Mouse (Mus musculus) midbrain, embryonic 11.5 days (tissue): Measurements from ENCODE around the gene Smtnl1. TPM values are rescaled to one million over a fixed set of nuclear protein-coding genes. Genes with fewer than 3 reads are reported as not detected.
A peak's percentile ranks its signal among the peaks of the same experiment; 100 is the strongest.

Experiments used
- ATAC-seq: fragments of 200-750 bp; cut with Nextera tagmentation; 2 replicates; pipeline ENCODE4 v1.8.0; 2017; ENCODE audit warnings: moderate TSS enrichment, moderate library complexity; ENCODE audit not compliant: low FRiP score
- DNase-seq: peaks from one replicate; pipeline ENCODE4 v3.0.0; 2015; ENCODE audit warnings: low spot score; ENCODE audit errors: missing footprints
- H3K27ac ChIP-seq: fragments of 300-500 bp; sonication (generic); 2 replicates; pipeline ENCODE4 v1.5.1; 2014; ENCODE audit warnings: low read depth, low read length
- H3K27me3 ChIP-seq: fragments of 300-500 bp; sonication (generic); 2 replicates; pipeline ENCODE4 v1.6.1; 2014; ENCODE audit warnings: mild to moderate bottlenecking, low read length, moderate library complexity, mixed read lengths; ENCODE audit not compliant: control insufficient read depth, insufficient read depth
- H3K36me3 ChIP-seq: fragments of 300-500 bp; sonication (generic); 2 replicates; pipeline ENCODE4 v1.6.1; 2014; ENCODE audit warnings: mild to moderate bottlenecking, low read length, moderate library complexity, mixed read lengths; ENCODE audit not compliant: control insufficient read depth, insufficient read depth
- H3K4me1 ChIP-seq: fragments of 300-500 bp; sonication (generic); 2 replicates; pipeline ENCODE4 v1.6.1; 2014; ENCODE audit warnings: low read length; ENCODE audit not compliant: control insufficient read depth, insufficient read depth
- H3K4me2 ChIP-seq: fragments of 300-500 bp; sonication (generic); 2 replicates; pipeline ENCODE4 v1.6.1; 2014; ENCODE audit warnings: mild to moderate bottlenecking, moderate library complexity
- H3K4me3 ChIP-seq: fragments of 300-500 bp; sonication (generic); 2 replicates; pipeline ENCODE4 v1.5.1; 2014; ENCODE audit warnings: low read depth, low read length
- H3K9ac ChIP-seq: fragments of 300-500 bp; sonication (generic); 2 replicates; pipeline ENCODE4 v1.6.1; 2014; ENCODE audit warnings: low read length
- H3K9me3 ChIP-seq: fragments of 300-500 bp; sonication (generic); 2 replicates; pipeline ENCODE4 v1.6.1; 2016; ENCODE audit warnings: low read length; ENCODE audit not compliant: control insufficient read depth
- WGBS: fragments of 180-500 bp; shearing (Covaris S2); extraction: QIAGEN DNeasy Blood & Tissue Kit; methylation state at CpG from one replicate; pipeline ENCODE4 v1.1.7; 2014; 5-methylcytosine and 5-hydroxymethylcytosine counted together
- polyA plus RNA-seq: library from polyadenylated mRNA; unstranded; fragments of >200 nt; fragmentation: Nextera tagmentation; extraction: Ambion mirVana; gene quantifications from 2 replicates; pipeline ENCODE4 v1.2.1, GENCODE M21; 2014

The Smtnl1 gene
- polyA plus RNA-seq = 0.15 TPM in 1 of 2 replicates, not detected in the other

DNA sequence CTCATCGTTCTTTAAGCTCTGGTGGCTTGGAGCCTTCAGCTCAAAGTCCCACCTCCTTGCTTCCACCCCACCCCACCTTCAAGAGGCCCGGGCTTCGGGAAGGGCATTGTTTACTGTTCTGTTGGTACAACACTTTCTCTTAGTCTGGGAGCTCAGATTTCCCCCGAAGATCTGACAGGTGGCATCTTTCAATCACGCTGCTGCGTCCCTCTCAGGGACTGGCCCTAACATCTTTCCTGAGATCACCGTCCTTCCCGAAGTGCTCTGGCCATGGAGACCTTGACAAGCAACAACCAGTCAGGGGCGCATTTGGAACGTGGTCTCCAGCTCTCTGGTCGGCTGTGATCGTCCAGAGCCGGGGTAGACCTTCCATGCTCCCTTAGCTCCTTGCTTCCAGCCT lies at the start of gene Smtnl1:
Gene Smtnl1 (minus strand): TSS at position 101 of the 400 bp plus-strand sequence.
- DNase-seq = peak; percentile 21
- 71% methylated on average over 13 of the region's 13 CpGs for WGBS

DNA sequence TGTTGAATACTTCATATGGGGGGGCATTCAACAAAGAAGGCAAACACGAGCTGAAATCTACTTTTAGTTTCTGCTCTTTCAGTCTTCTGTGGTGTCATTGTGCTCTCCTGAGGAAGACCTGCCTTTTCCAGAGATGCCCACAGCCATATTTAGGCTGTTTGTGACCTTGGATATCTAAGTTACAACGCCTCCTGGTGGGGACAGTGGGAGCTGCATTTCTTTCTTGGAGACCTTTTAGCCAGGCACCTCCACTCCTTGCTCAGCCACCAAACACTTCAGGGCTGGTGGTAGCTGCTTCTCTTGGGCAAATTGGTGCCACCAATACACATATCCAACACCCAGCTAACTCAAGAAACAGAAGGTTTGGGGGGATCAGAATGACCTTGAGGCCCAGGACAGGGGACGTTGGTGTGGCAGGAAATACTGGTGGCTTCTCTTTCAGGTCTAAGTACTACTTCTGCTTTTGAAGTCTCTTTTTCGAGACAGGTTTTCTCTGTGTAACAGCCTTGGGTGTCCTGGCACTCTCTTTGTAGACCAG lies 48.2 kb upstream of the Smtnl1 start:
- Histone ChIP-seq H3K27me3 (peaks cover 57% of the 10 kb centered on the region), H3K4me2 (no peak overlapping the region), H3K4me1 (peaks cover 15% of the 10 kb centered on the region), H3K9ac (no peak overlapping the region), H3K27ac (no peak overlapping the region), H3K9me3 (no peaks in the 10 kb centered on the region), H3K4me3 (no peak overlapping the region), H3K36me3 (no peaks in the 10 kb centered on the region)
- no peak for DNase-seq
- 70% methylated on average over 4 of the region's 4 CpGs for WGBS
- no peak for ATAC-seq

More for the DNA sequence above, at the start of gene Smtnl1:
- H3K9ac ChIP-seq = no peak within 1 kb of the TSS
- H3K36me3 ChIP-seq = no peaks in the 10 kb centered on the region
- H3K4me1 ChIP-seq = peaks cover 2% of the 10 kb centered on the region; the same call in 1 of the 2 replicates
- ATAC-seq = no peak
- H3K27ac ChIP-seq = no peak within 1 kb of the TSS
- no peaks in the 10 kb centered on the region for H3K9me3 ChIP-seq
- H3K4me3 ChIP-seq = no peak within 1 kb of the TSS
- no peak within 1 kb of the TSS for H3K4me2 ChIP-seq
- no peaks in the 10 kb centered on the region for H3K27me3 ChIP-seq

DNA sequence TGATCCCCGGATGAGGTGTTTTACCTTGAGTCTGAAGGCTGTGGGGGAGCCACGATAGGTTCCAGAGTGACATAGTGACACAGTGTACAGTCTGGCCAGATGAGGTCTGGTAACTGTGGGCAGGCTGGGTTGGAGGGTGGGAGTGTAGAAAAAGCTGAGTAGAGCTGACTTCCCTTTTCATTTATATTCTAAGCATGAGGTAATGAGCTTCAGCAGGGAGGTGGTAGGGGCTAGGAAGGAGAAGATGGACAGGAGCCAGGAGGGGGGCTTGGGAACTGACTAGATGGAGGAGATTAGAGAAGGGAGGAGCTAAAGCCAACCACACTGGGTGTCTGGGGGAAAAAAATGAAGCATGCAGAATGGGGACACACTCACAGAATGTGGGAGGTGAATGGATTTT lies 46.5 kb upstream of the Smtnl1 start:
- 79% methylated on average over 2 of the region's 2 CpGs for WGBS
- Histone ChIP-seq H3K9ac (no peak overlapping the region), H3K27me3 (peaks cover 52% of the 10 kb centered on the region), H3K4me2 (no peak overlapping the region), H3K27ac (no peak overlapping the region), H3K36me3 (no peaks in the 10 kb centered on the region), H3K4me3 (no peak overlapping the region), H3K9me3 (no peaks in the 10 kb centered on the region), H3K4me1 (peaks cover 16% of the 10 kb centered on the region)
- DNase-seq (no peak), ATAC-seq (no peak)

DNA sequence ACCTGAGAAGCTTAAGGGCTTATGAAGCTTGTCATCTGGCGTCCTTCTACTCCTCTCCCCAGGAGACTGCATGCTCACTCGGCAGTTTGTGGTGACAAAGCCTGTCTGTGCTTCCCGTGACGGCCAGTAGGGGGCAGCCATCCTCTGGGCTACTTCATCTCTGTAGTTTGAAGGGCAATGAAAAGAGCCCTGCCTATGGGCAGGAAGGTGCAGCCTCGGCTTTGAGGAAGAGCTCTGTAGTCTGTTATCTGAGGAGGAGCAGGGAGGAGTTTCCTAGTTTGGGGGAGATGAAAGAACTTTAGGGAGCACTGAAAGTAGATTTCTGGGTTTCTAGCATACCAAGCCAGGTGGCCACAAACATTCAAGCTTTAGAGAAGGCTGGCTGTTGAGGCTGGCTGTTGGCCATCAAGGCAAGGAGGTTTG lies 46.1 kb upstream of the Smtnl1 start:
- Histone ChIP-seq H3K36me3 (no peaks in the 10 kb centered on the region), H3K9me3 (no peaks in the 10 kb centered on the region), H3K9ac (no peak overlapping the region), H3K27me3 (peaks cover 48% of the 10 kb centered on the region), H3K4me1 (peaks cover 16% of the 10 kb centered on the region), H3K4me3 (no peak overlapping the region), H3K4me2 (no peak overlapping the region), H3K27ac (no peak overlapping the region)
- 9% methylated on average over 5 of the region's 5 CpGs for WGBS
- ATAC-seq = no peak
- peak; percentile 94 for DNase-seq

DNA sequence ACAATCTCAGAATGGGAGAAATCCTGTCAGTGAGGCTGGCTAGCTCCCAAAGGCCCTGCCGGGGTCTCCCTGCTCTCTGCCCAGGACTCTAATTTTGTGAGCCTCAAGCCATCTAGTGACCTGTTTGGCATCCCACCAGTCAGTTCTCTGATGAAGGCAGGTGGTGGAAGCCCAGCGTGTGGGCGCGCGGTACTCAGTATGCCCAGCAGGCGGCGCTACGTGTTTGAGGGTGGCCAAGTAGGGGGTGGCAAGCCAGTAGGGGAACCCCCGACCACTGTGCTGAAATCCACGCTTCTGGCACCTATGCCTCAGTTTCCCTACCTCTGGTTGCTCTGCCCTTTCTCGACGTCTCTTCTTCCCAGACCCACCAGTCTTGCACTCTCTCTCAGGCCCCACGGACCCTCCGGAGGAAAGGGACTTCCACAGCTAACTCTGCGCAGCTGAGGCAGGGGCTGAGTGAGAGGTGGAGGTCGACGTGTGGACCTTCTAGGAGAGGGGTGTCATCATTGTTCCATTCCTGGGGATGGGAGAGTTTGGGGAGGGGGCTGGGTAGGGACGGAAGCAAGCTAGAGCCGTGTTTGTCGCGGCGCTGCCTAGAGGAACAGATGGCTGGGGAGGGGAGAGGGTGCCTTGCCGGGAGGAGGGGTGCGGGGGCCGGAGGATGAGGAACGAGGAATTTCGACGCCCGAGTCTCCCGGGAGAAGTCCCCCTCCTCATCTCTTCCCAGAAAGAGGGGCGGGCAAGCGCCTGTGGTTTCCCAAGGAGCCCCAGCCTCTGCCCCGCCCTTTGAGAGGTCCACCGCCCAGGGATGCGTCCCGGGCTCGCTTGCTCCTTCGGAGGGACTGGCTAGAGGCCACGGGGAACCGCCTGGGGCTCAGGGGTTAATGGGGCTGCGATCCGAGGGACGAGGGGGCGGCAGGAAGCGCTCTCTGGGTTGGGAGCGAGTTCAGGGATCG lies 43.4 kb upstream of the Smtnl1 start:
- Histone ChIP-seq H3K9ac (peak overlapping the region; percentile 54), H3K36me3 (no peaks in the 10 kb centered on the region), H3K9me3 (no peaks in the 10 kb centered on the region), H3K4me2 (peak overlapping the region; percentile 58), H3K4me1 (peaks cover 9% of the 10 kb centered on the region), H3K27ac (no peak overlapping the region), H3K4me3 (peak overlapping the region; percentile 34), H3K27me3 (peaks cover 21% of the 10 kb centered on the region)
- peak; percentile 76 for ATAC-seq
- DNase-seq = peak; percentile 98
- under 1% methylated on average over 46 of the region's 47 CpGs for WGBS

DNA sequence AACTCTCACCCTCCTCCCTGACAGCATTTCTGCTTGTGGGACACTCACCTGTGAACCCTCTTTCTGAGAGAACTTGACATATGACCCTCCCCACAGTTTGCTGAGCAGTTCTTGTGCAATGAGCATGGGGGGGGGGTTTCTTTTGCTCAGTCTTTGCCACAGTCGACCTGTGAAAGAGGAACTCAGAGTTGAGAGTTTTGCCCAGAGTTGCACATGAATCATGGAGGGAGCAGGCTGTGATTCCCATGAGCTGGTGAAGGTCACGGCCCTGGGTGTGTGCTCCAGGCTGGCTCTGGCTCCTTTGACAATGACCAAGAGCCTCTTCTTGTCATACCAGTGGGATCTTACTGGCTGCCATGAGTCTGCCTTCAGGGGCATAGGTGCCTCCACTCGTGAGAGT lies 39.8 kb upstream of the Smtnl1 start:
- peaks cover 9% of the 10 kb centered on the region for H3K4me1 ChIP-seq
- H3K9ac ChIP-seq = no peak overlapping the region
- H3K4me3 ChIP-seq = no peak overlapping the region
- H3K27me3 ChIP-seq = peaks cover 9% of the 10 kb centered on the region
- H3K9me3 ChIP-seq = no peaks in the 10 kb centered on the region
- H3K4me2 ChIP-seq = no peak overlapping the region
- no peaks in the 10 kb centered on the region for H3K36me3 ChIP-seq
- H3K27ac ChIP-seq = no peak overlapping the region
- ATAC-seq (no peak), DNase-seq (no peak)
- 80% methylated on average over 3 of the region's 3 CpGs for WGBS

DNA sequence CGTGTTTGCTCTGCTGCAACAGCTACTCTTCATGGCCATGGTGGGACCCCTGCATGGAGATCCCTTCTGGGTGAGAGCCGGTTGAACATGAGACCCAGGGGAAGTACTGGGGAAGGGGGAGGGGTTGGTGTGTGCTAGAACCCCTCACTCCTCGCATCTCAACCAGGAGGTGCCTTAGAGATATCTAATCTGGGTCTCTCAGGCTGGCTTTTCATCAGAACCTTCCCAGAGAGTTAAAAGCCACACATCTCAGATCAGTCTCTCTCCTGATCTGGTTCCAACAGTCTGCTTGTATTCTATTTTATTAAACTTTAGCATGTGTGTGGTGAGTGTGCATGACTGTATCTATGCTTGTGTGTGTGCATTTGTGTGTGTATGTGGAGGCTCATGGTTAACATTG lies 39.0 kb upstream of the Smtnl1 start:
- Histone ChIP-seq H3K36me3 (no peaks in the 10 kb centered on the region), H3K4me2 (no peak overlapping the region), H3K9me3 (no peaks in the 10 kb centered on the region), H3K9ac (no peak overlapping the region), H3K4me1 (peaks cover 8% of the 10 kb centered on the region), H3K27me3 (peaks cover 3% of the 10 kb centered on the region), H3K27ac (no peak overlapping the region), H3K4me3 (no peak overlapping the region)
- DNase-seq = no peak
- WGBS = 88% methylated on average over 3 of the region's 3 CpGs
- no peak for ATAC-seq

DNA sequence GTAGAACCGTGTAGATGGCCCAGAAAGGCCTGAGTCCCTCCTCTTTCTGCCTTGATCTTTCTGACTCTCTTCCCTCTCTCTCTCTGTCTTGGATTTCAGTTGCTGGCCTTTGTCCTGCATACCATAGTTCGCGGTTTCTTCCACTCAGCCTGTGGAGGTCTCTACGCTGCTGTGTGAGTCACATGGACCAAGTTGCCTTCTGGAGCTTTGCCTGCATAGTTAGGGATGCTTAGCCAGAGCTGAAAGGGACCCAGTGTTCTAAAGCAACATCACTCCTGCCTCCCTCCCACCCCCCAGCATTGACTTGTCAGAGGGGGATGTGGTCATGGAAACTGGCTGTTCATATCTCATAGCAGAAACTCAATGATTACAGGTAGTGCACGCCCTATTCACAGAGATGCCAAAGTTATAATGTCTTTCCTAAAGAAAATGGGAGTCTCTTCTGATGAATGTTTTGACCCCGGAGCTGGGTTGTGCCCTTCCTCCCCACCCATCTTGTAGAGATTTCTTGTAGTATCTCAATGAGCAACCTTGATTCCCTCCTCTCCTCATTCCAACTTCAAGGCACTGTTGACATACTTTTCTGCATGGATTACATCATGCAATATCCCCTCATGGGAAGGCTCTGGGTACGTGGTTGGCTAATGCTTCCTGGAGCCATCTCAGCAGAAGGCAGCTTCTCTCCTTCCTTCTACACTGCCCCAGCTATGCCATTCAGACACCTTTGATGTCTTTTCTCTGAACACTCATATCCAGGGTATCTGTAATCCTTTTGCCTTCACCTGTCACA lies 37.7 kb upstream of the Smtnl1 start:
- Histone ChIP-seq H3K36me3 (no peaks in the 10 kb centered on the region), H3K4me3 (no peak overlapping the region), H3K4me1 (no peaks in the 10 kb centered on the region), H3K9me3 (no peaks in the 10 kb centered on the region), H3K4me2 (no peak overlapping the region), H3K9ac (no peak overlapping the region), H3K27ac (no peak overlapping the region), H3K27me3 (no peaks in the 10 kb centered on the region)
- ATAC-seq (no peak), DNase-seq (no peak)
- WGBS = 92% methylated on average over 7 of the region's 7 CpGs
